Mouse (Mus musculus) layer of hippocampus, adult 18-20 months (tissue): ENCODE data around the gene Aff3. TPM values are rescaled to one million over a fixed set of nuclear protein-coding genes. Genes with fewer than 3 reads are reported as not detected.
"Not testable (repeated sequence)": the region's sequence is repeated elsewhere in the genome, so short reads cannot be mapped to it uniquely, and the experiment has no call there.

Experiments
- DNase-seq, 2 experiments: peaks; one replicate each; pipeline ENCODE4 v3.0.0; 2022; ENCODE audit warnings: low spot score in 2 of 2
- total RNA-seq, 2 experiments: library from RNA; stranded (reverse); gene quantifications; 2 replicates each; pipeline ENCODE4 v1.2.3; 2021

Aff3 gene
- total RNA-seq, 2 experiments from 2014 or later = 115 to 122 TPM

DNA sequence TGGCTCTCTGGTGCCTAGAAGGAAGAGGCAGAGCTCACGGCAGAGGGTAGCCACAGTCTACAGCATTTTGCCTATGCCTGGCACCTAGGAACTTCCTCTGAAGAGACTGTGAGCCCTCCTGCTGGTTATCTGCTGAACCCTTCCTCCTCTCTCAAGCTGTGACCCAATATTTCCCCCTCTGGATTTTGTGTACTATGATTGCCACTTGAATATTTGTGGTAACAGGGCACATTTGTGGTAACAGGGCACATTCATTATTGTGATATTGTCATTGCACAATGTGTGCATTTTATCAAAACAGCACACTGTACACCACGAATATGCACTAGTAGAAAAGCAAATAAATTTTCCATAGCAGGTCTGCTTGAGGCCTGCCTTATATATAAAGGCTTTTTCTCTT, 223.0 kb downstream of the Aff3 start:
- no peak for DNase-seq

- no peak for DNase-seq
Measured at GRCm38 (mm10) chr1:38440471-38440815, 224.3 kb downstream of the Aff3 start.

DNA sequence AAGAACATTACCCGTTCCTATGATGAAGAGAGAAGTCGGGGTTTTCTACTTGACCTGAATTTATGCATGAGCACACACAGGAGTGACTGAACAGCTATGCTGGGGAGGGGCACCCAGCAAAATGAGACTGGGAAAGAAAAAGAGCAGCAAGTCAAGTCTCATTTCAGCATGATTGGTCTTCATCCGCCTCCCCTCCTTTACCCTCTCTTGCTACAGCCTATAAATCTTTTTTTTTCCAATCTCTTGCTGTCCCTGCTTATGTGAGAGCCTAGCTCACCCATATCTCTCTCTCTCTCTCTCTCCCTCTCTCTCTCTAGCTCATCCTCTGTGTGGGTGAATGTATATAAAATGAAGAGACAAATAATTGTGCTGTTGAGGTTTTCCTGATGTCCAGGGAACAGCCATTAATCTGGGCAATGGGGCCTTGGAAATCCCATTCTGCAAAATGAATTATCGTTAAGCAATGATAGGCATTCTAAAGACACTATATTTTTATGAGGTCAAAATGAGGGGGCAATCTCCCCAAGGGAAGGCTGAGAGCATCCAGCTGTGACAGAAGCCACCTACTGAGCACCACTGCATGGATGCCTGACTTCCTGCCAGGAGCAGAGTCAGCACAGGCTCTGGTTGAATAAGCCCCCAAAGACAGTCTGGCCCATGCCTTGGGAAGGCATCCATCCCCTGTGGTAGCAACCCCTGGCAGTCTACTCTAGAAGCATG, 224.8 kb downstream of the Aff3 start:
- no peak for DNase-seq

- peak; percentile 91 to 94 for DNase-seq
Measured at GRCm38 (mm10) chr1:38438447-38438846, 226.3 kb downstream of the Aff3 start.

GRCm38 (mm10) chr1:38437671-38438070, 227.1 kb downstream of the Aff3 start:
- no peak for DNase-seq

- DNase-seq = no peak
Measured at GRCm38 (mm10) chr1:38436471-38437340, 228.0 kb downstream of the Aff3 start.

- DNase-seq = not testable (repeated sequence)
Measured at GRCm38 (mm10) chr1:38430311-38430710, 234.4 kb downstream of the Aff3 start.

DNA sequence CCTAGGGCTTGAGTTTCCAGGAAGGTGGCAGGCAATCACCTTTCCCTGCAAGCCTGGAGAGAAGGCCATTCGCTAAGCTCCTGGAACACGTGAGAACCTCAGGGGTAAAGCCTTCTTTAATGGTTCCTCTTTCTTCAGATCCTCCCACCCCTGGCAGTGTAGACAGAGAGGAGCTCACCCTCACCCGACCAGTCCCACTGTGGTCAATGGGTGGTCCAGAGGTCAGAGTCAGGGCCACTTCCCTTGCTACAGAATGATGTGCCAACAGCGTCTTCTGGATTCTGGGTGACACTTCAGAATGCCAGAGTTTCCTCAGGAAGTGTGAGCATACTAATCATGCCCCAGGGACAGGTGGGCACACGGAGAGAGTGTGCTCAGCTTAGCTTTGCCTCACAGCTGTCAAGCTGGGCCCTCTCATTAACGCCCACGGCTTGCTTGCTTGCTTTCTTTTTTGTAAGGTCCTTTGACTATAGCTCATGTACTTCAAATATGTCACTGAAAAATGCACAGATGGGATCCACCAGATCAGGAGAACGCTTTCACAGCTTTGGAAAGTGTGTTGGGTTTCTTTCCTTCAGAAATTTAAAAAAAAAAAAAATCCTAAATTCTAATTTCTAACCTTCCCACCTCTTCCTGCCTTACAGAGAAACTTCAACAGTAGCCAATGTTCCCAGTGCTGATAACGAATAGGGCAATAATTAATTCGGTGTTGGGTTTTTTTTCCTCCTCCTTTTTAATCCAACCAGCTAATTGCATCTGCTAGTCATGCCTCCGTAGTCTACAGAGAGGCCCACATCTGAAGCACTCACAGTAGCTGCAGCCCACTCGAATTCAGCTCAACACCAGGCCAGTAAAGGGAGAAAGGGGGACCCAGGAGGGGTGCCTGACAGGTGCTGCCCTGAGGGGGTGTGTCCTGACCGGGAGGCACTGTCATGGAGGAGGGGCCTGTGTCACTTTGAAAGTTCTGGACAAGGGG, 235.8 kb downstream of the Aff3 start:
- peak; percentile 51 to 79 for DNase-seq

GRCm38 (mm10) chr1:38422921-38423320, 241.8 kb downstream of the Aff3 start:
- no peak for DNase-seq

DNA sequence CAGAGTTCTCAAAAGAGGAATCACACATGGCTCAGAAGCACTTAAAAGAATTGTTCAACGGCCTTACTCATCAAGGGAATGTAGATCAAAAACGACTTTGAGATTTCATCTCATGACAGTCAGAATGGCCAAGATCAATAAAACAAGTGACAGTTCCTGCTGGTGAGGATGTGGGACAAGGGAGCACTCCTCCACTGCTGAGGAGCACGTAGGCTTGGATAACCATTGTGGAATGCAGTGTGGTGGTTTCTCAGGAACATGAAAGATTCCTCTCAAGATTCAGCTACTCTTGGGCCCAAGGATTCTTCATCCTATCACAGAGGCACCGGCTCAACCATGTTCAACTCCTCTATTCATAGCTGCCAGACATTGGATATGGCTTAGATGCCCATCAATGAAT, 245.4 kb downstream of the Aff3 start:
- no peak for DNase-seq

GRCm38 (mm10) chr1:38418181-38419032, 246.3 kb downstream of the Aff3 start:
- DNase-seq = peak; percentile 37 to 73

DNA sequence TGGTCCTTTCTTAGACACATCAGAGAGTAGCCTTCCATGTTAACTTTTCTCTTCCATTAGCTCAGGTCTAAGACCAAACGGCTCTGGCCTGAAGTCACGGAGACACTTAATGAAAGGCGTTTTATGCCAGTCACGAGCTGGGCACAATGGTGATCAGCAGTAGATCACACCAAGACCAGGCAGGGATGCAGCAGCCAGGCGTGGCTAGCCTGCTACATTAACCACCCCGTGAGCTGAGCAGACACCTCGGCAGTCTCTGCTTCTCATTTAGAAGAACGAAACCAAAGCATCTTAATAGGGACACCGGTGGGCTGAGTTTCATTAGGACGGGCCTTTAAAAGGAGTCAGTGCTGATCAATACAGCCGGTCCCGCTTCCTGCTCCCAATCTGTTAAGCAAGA, 247.6 kb downstream of the Aff3 start:
- no peak for DNase-seq

DNA sequence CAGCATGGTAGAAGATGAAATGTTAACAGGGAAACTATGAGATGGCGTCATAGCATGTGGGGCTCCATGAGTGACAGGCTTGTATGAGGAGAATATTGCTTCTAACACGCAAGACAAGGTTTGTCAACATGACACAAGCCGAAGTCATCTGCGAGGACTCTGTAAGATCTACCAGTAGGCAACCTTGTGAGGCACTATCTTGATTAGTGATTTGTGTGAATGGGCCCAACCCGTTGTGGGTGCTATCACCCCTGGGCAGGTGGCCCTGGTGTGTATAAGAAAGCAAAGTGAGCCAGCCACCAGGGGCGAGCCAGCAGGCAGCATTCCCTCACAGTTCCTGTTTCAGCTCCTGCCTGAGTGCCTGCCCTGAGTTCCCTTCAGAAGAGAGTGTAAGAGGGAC, 249.2 kb downstream of the Aff3 start:
- no peak for DNase-seq

DNA sequence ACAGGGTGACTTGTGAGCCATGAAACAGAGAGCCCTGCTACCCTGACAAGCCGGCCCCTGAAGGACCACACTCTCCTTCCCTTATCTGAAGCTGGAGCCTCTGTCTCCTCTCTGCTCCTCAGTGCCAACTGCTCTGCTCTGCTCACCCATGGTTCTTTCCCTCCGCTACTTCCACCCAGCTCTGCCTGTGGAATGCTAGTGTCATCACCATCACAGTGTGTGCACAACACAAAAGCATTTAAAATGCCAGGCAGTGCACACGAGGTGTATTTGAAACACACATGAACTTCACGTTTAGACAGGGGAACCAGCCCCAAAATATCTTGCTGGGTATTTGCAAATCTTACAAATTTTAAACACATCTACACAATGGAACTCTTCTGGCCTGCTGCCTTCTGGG, 253.6 kb downstream of the Aff3 start:
- no peak for DNase-seq

- peak in 1 of 2 experiments; percentile 41 for DNase-seq
Measured at GRCm38 (mm10) chr1:38410457-38410856, 254.3 kb downstream of the Aff3 start.

DNA sequence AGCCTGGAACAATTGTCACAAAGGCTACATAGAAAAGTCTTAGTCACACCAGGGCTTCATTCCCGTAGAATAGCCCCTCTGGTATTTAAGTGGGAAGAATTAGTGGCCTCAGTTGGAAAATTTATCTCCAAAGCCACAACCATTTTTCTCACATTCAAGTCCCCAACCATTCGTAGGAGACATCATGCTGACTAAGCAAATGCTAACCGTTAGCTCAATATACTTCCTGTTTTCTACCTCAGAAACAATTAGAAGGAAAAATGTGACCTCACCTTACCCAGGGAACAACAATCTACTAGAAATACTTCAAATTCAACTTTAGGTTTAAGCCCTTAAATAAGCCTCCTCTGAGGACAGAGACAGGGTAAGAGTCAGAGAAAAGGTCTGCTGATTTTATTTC, 256.5 kb downstream of the Aff3 start:
- no peak for DNase-seq

GRCm38 (mm10) chr1:38403781-38404180, 261.0 kb downstream of the Aff3 start:
- no peak for DNase-seq

DNA sequence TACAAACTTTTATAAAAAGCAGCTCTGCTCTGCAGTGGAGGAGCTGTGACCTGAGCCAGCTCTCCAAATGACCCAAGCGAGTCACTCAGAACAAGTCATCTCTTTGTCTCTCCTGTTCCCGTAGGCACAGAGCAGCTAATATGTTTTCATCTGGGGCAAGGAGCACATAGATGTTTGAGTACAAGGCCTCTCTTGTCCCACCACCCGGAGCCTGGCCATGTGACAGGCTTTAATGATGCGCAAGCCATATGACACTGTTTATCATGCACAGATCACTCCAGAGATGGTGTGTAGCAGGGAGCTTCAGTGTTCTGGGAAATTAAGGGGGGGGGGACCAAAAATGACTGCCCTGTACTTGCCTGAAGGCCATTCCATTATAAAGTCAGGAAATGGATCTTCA, 262.9 kb downstream of the Aff3 start:
- DNase-seq = no peak

DNA sequence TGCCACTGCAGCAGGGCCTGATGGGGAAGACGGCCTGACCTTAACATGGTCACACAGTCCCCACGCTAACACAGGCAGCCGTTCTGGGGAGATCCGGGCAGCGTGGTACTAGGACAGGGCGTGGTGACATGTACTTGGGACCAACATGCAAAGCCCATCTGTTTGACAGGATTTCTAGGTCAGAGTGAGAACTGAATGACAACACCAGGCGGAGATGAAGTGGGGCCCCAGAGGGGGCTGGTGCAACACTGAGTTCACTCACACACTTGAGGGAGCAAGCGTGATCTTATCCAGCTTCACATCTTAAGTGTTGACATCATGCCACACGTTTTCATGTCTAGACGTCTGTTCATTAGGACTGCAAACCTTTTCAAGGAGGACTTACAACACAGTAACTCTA, 265.5 kb downstream of the Aff3 start:
- DNase-seq = no peak

DNA sequence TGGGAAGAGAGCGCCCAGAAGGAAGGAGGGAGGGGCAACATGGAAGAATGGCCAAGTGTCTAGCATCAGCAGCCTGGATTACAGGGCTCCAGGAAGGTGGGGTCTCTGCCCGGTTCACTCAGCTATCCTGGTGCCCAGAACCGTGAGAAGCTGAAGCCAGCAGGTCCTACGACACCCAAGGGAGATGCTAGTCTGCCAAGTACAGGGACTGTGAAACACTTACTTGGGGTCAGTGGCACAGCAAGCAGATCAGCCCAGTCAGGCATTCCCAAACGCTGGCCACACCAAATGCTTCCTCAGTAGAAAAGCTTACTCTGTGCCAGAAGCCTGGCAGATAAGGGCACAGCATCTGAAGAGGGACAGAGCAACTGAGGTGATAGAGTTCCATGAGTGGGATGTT, 266.2 kb downstream of the Aff3 start:
- no peak for DNase-seq
